Mouse (Mus musculus) stomach, embryonic 15.5 days (tissue): Measurements from ENCODE around the gene Hist2h2be. TPM values are rescaled to one million over a fixed set of nuclear protein-coding genes. Genes with fewer than 3 reads are reported as not detected.
A peak's percentile ranks its signal among the peaks of the same experiment; 100 is the strongest.
"Not testable (repeated sequence)": the region's sequence is repeated elsewhere in the genome, so short reads cannot be mapped to it uniquely, and the experiment has no call there.

Experiments used
- ATAC-seq: fragments of 200-750 bp; cut with Nextera tagmentation; 2 replicates; pipeline ENCODE4 v1.8.0; 2017; ENCODE audit warnings: low read depth, moderate number of reproducible peaks, moderate TSS enrichment; ENCODE audit not compliant: insufficient read depth, low FRiP score
- H3K27ac ChIP-seq: fragments of 300-500 bp; sonication (generic); 2 replicates; pipeline ENCODE4 v1.5.1; 2015; ENCODE audit warnings: mild to moderate bottlenecking, inconsistent platforms
- H3K27me3 ChIP-seq: fragments of 300-500 bp; sonication (generic); replicated peaks from 2 replicates; pipeline ENCODE4 v1.6.1; 2015; ENCODE audit warnings: inconsistent platforms
- H3K36me3 ChIP-seq: fragments of 300-500 bp; sonication (generic); 2 replicates; pipeline ENCODE4 v1.6.1; 2015; ENCODE audit warnings: inconsistent platforms
- H3K4me1 ChIP-seq: fragments of 300-500 bp; sonication (generic); 2 replicates; pipeline ENCODE4 v1.6.1; 2015; ENCODE audit warnings: inconsistent platforms
- H3K4me2 ChIP-seq: fragments of 300-500 bp; sonication (generic); 2 replicates; pipeline ENCODE4 v1.6.1; 2015; ENCODE audit warnings: mild to moderate bottlenecking, inconsistent platforms
- H3K4me3 ChIP-seq: fragments of 300-500 bp; sonication (generic); replicated peaks from 2 replicates; pipeline ENCODE4 v1.5.1; 2015; ENCODE audit warnings: inconsistent platforms
- H3K9ac ChIP-seq: fragments of 300-500 bp; sonication (generic); 2 replicates; pipeline ENCODE4 v1.6.1; 2015; ENCODE audit warnings: inconsistent platforms
- H3K9me3 ChIP-seq: fragments of 300-500 bp; sonication (generic); 2 replicates; pipeline ENCODE4 v1.6.1; 2016; ENCODE audit warnings: inconsistent platforms
- WGBS: fragments of 180-500 bp; shearing (Covaris S2); methylation state at CpG from one replicate; pipeline ENCODE4 v1.1.7; 2015; 5-methylcytosine and 5-hydroxymethylcytosine counted together
- polyA plus RNA-seq: library from polyadenylated mRNA; unstranded; fragments of >200 nt; fragmentation: Nextera tagmentation; extraction: Ambion mirVana; gene quantifications from 2 replicates; pipeline ENCODE4 v1.2.1, GENCODE M21; 2015

Hist2h2be gene
- 8.0 and 8.8 TPM in 2 replicates for polyA plus RNA-seq

- Histone ChIP-seq H3K9ac (peak within 1 kb of the TSS; percentile 85), H3K4me1 (peaks cover 6% of the 10 kb centered on the region; the same call in 1 of the 2 replicates), H3K4me3 (peak within 1 kb of the TSS; percentile 64), H3K36me3 (no peaks in the 10 kb centered on the region), H3K27ac (peak within 1 kb of the TSS; percentile 98), H3K9me3 (no peaks in the 10 kb centered on the region), H3K4me2 (peak within 1 kb of the TSS; percentile 74), H3K27me3 (no peaks in the 10 kb centered on the region)
- under 1% methylated on average over 43 of the region's 43 CpGs for WGBS
- ATAC-seq, result peak; percentile 94
Measured at GRCm38 (mm10) chr3:96220765-96221639, at the start of gene Hist2h2be, which contains the start of gene Hist2h2ac. TSS of gene Hist2h2be (plus strand) at chr3:96221119. TSS of gene Hist2h2ac (minus strand) at chr3:96220880.

- Histone ChIP-seq H3K27ac (peak overlapping the region; percentile 99), H3K4me3 (peak overlapping the region; percentile 95), H3K9ac (peak overlapping the region; percentile 65), H3K4me1 (peaks cover 20% of the 10 kb centered on the region), H3K4me2 (peak overlapping the region; percentile 89), H3K27me3 (no peaks in the 10 kb centered on the region), H3K9me3 (no peaks in the 10 kb centered on the region), H3K36me3 (peaks cover 5% of the 10 kb centered on the region; the same call in 1 of the 2 replicates)
- WGBS, result 13% methylated on average over 18 of the region's 18 CpGs
- ATAC-seq, result no peak
Measured at GRCm38 (mm10) chr3:96171583-96172196, 49.2 kb upstream of the Hist2h2be start.

GRCm38 (mm10) chr3:96172197-96173178 lies 48.4 kb upstream of the Hist2h2be start, which contains the start of gene Sf3b4:
TSS of gene Sf3b4 (plus strand) at chr3:96172332.
- Histone ChIP-seq H3K36me3 (peaks cover 7% of the 10 kb centered on the region), H3K9ac (peak within 1 kb of the TSS; percentile 88), H3K4me2 (peak within 1 kb of the TSS; percentile 89), H3K27me3 (no peaks in the 10 kb centered on the region), H3K9me3 (no peaks in the 10 kb centered on the region), H3K4me3 (peak within 1 kb of the TSS; percentile 95), H3K27ac (peak within 1 kb of the TSS; percentile 99), H3K4me1 (peaks cover 20% of the 10 kb centered on the region)
- under 1% methylated on average over 57 of the region's 58 CpGs for WGBS
- peak; percentile 93 for ATAC-seq

GRCm38 (mm10) chr3:96173185-96173584 lies 47.7 kb upstream of the Hist2h2be start:
- Histone ChIP-seq H3K36me3 (peaks cover 13% of the 10 kb centered on the region), H3K4me1 (peaks cover 20% of the 10 kb centered on the region), H3K27ac (no peak overlapping the region), H3K9me3 (no peaks in the 10 kb centered on the region), H3K4me3 (peak overlapping the region; percentile 95), H3K4me2 (peak overlapping the region; percentile 89), H3K27me3 (no peaks in the 10 kb centered on the region), H3K9ac (peak overlapping the region; percentile 88)
- no peak for ATAC-seq
- WGBS, result 33% methylated on average over 7 of the region's 7 CpGs

- H3K4me3 ChIP-seq, ATAC-seq, H3K9me3 ChIP-seq, H3K27ac ChIP-seq, H3K27me3 ChIP-seq, H3K9ac ChIP-seq: not testable (repeated sequence)
- 91% methylated on average over 4 of the region's 4 CpGs for WGBS
- peaks cover 16% of the 10 kb centered on the region for H3K36me3 ChIP-seq
- 0 out of 2 replicates have a peak overlapping the region, but pooled peaks have one; percentile 29 for H3K4me2 ChIP-seq
- peaks cover 20% of the 10 kb centered on the region for H3K4me1 ChIP-seq
Measured at GRCm38 (mm10) chr3:96174042-96174441, 46.9 kb upstream of the Hist2h2be start.

- WGBS, result 92% methylated on average over 6 of the region's 6 CpGs
Measured at GRCm38 (mm10) chr3:96175251-96175650, 45.7 kb upstream of the Hist2h2be start.

GRCm38 (mm10) chr3:96178427-96178826 lies 42.5 kb upstream of the Hist2h2be start:
- H3K27ac ChIP-seq, result no peak overlapping the region
- H3K36me3 ChIP-seq, result peaks cover 16% of the 10 kb centered on the region
- no peak overlapping the region for H3K9ac ChIP-seq
- H3K4me1 ChIP-seq, result peaks cover 18% of the 10 kb centered on the region
- H3K9me3 ChIP-seq, result no peaks in the 10 kb centered on the region
- WGBS, result 91% methylated on average over 4 of the region's 4 CpGs
- no peak for ATAC-seq
- no peaks in the 10 kb centered on the region for H3K27me3 ChIP-seq
- H3K4me2 ChIP-seq, result no peak overlapping the region
- no peak overlapping the region for H3K4me3 ChIP-seq

More at GRCm38 (mm10) chr3:96175251-96175650, 45.7 kb upstream of the Hist2h2be start:
- H3K4me3 ChIP-seq, result no peak overlapping the region
- no peaks in the 10 kb centered on the region for H3K9me3 ChIP-seq
- no peak overlapping the region for H3K27ac ChIP-seq
- H3K4me2 ChIP-seq, result no peak overlapping the region
- ATAC-seq, result no peak
- H3K36me3 ChIP-seq, result peaks cover 16% of the 10 kb centered on the region
- no peaks in the 10 kb centered on the region for H3K27me3 ChIP-seq
- H3K4me1 ChIP-seq, result peaks cover 18% of the 10 kb centered on the region
- no peak overlapping the region for H3K9ac ChIP-seq

GRCm38 (mm10) chr3:96178902-96179301 lies 42.0 kb upstream of the Hist2h2be start:
- H3K4me3 ChIP-seq, result no peak overlapping the region
- H3K36me3 ChIP-seq, result peaks cover 16% of the 10 kb centered on the region
- ATAC-seq, result no peak
- no peak overlapping the region for H3K27ac ChIP-seq
- no peak overlapping the region for H3K9ac ChIP-seq
- 69% methylated on average over 2 of the region's 2 CpGs for WGBS
- H3K9me3 ChIP-seq, result no peaks in the 10 kb centered on the region
- peaks cover 16% of the 10 kb centered on the region for H3K4me1 ChIP-seq
- no peaks in the 10 kb centered on the region for H3K27me3 ChIP-seq
- no peak overlapping the region for H3K4me2 ChIP-seq

GRCm38 (mm10) chr3:96179531-96179930 lies 41.4 kb upstream of the Hist2h2be start:
- Histone ChIP-seq H3K27ac (no peak overlapping the region), H3K4me1 (peaks cover 13% of the 10 kb centered on the region), H3K27me3 (no peaks in the 10 kb centered on the region), H3K4me3 (no peak overlapping the region), H3K9ac (no peak overlapping the region), H3K36me3 (peaks cover 16% of the 10 kb centered on the region), H3K9me3 (no peaks in the 10 kb centered on the region), H3K4me2 (no peak overlapping the region)
- WGBS, result 67% methylated on average over 4 of the region's 4 CpGs
- ATAC-seq, result no peak

- Histone ChIP-seq H3K4me2 (peak within 1 kb of the TSS; percentile 84), H3K36me3 (peaks cover 16% of the 10 kb centered on the region), H3K4me1 (peaks cover 13% of the 10 kb centered on the region; the same call in 1 of the 2 replicates), H3K27me3 (no peaks in the 10 kb centered on the region), H3K4me3 (peak within 1 kb of the TSS; percentile 54), H3K9me3 (no peaks in the 10 kb centered on the region), H3K27ac (peak within 1 kb of the TSS; percentile 14; the same call in 1 of the 2 replicates), H3K9ac (peak within 1 kb of the TSS; percentile 56)
- ATAC-seq, result peak; percentile 37; the same call in 1 of the 2 replicates
- whole genome bisulfite sequencing, result 2% methylated on average over 14 of the region's 23 CpGs
Measured at GRCm38 (mm10) chr3:96180727-96181477, 40.0 kb upstream of the Hist2h2be start, which contains the start of gene Sv2a. TSS of gene Sv2a (plus strand) at chr3:96181151.
